Mouse (Mus musculus) adrenal gland, postnatal 25 days (tissue): Measurements from ENCODE around the gene Srpk2. TPM values are rescaled to one million over a fixed set of nuclear protein-coding genes. Genes with fewer than 3 reads are reported as not detected.
"Not testable (repeated sequence)": the region's sequence is repeated elsewhere in the genome, so short reads cannot be mapped to it uniquely, and the experiment has no call there.

ENCODE experiments used
- DNase-seq: peaks from one replicate; pipeline ENCODE4 v3.0.0; 2021; ENCODE audit warnings: mixed read lengths
- total RNA-seq: library from RNA; stranded (reverse); gene quantifications from 2 replicates; pipeline ENCODE4 v1.2.3, GENCODE M21; 2021

The Srpk2 gene
- total RNA-seq, 1 experiment from 2014 or later, result 57.0 TPM

- no peak for DNase-seq
Measured at GRCm38 (mm10) chr5:23615586-23616269, 68.7 kb downstream of the Srpk2 start.

- DNase-seq, result no peak
Measured at GRCm38 (mm10) chr5:23612856-23613255, 71.6 kb downstream of the Srpk2 start.

GRCm38 (mm10) chr5:23604036-23604705, 80.2 kb downstream of the Srpk2 start:
- no peak for DNase-seq

- DNase-seq, result no peak
Measured at GRCm38 (mm10) chr5:23599750-23600537, 84.5 kb downstream of the Srpk2 start.

- no peak for DNase-seq
Measured at GRCm38 (mm10) chr5:23599171-23599570, 85.2 kb downstream of the Srpk2 start.

- peak; percentile 54 for DNase-seq
Measured at GRCm38 (mm10) chr5:23598491-23598890, 85.9 kb downstream of the Srpk2 start.

GRCm38 (mm10) chr5:23597999-23598398, 86.4 kb downstream of the Srpk2 start:
- DNase-seq, result no peak

GRCm38 (mm10) chr5:23597260-23597864, 87.1 kb downstream of the Srpk2 start:
- DNase-seq, result no peak

- DNase-seq, result no peak
Measured at GRCm38 (mm10) chr5:23596326-23596965, 88.0 kb downstream of the Srpk2 start.

- not testable (repeated sequence) for DNase-seq
Measured at GRCm38 (mm10) chr5:23590298-23590697, 94.1 kb downstream of the Srpk2 start.

- DNase-seq, result no peak
Measured at GRCm38 (mm10) chr5:23587614-23588013, 96.8 kb downstream of the Srpk2 start.

- no peak for DNase-seq
Measured at GRCm38 (mm10) chr5:23586531-23587453, 97.6 kb downstream of the Srpk2 start.

- no peak for DNase-seq
Measured at GRCm38 (mm10) chr5:23581484-23582060, 102.8 kb downstream of the Srpk2 start.

GRCm38 (mm10) chr5:23579120-23579880, 105.1 kb downstream of the Srpk2 start:
- no peak for DNase-seq

GRCm38 (mm10) chr5:23578322-23578957, 106.0 kb downstream of the Srpk2 start:
- DNase-seq, result no peak

GRCm38 (mm10) chr5:23577847-23578246, 106.6 kb downstream of the Srpk2 start:
- no peak for DNase-seq

GRCm38 (mm10) chr5:23576336-23577094, 107.9 kb downstream of the Srpk2 start:
- no peak for DNase-seq

GRCm38 (mm10) chr5:23573942-23574341, 110.5 kb downstream of the Srpk2 start:
- DNase-seq, result no peak

- no peak for DNase-seq
Measured at GRCm38 (mm10) chr5:23568188-23568587, 116.2 kb downstream of the Srpk2 start.
